Mouse (Mus musculus) liver, embryonic 14.5 days (tissue): ENCODE measurements around the gene Vezt.

ENCODE experiments used
- CTCF ChIP-seq: IDR thresholded peaks from 2 replicates; pipeline ENCODE4 v1.5.1; 2016; ENCODE audit warnings: antibody characterized with exemption, low read depth, control low read depth
- EP300 ChIP-seq: IDR thresholded peaks from 2 replicates; pipeline ENCODE4 v1.6.1; 2016; ENCODE audit warnings: antibody characterized with exemption, low read depth

- no peak for TF ChIP-seq CTCF
- TF ChIP-seq EP300: peak; percentile 98
Observed at GRCm38 (mm10) chr10:93891031-93891430, 144.6 kb downstream of the Vezt start.
